Mouse (Mus musculus): ENCODE data around the gene Tmem60. TPM values are rescaled to one million over a fixed set of nuclear protein-coding genes. Genes with fewer than 3 reads are reported as not detected.

Tmem60 gene
- total and polyA plus RNA-seq, 3 experiments = 23.5 to 37.4 TPM; not detected in 1

- TF ChIP-seq BHLHE40 (IDR thresholded peaks at IDR 0.05; ENCODE audit: borderline replicate concordance, low read depth, low read length) = peak; percentile 80
- no peak for TF ChIP-seq NELFE (IDR thresholded peaks at IDR 0.05; ENCODE audit: low read depth, low read length)
- 0 out of 2 replicates have a peak, but pooled peaks have one; percentile 21 for TF ChIP-seq MAFK (IDR thresholded peaks at IDR 0.05; ENCODE audit: borderline replicate concordance, low read depth, low read length)
- TF ChIP-seq ELF1 (IDR thresholded peaks at IDR 0.05; ENCODE audit: low read depth, low read length) = 0 out of 2 replicates have a peak, but pooled peaks have one; percentile 35
- peak; percentile 82 for TF ChIP-seq RCOR1 (IDR thresholded peaks at IDR 0.05; ENCODE audit: low read depth, low read length)
- no peak for TF ChIP-seq KAT2A (conservative IDR thresholded peaks at IDR 0.05; ENCODE audit: low read depth, low read length)
- TF ChIP-seq CTCF (IDR thresholded peaks at IDR 0.05 in 2 of 3, conservative IDR thresholded peaks at IDR 0.05 in 1 of 3; ENCODE audit: control insufficient read depth in 1 of 3, insufficient read depth in 1 of 3, low read depth in 2 of 3, low read length in 3 of 3, poor library complexity in 1 of 3, severe bottlenecking in 1 of 3) = no peak
- no peak for TF ChIP-seq RAD21 (IDR thresholded peaks at IDR 0.05; ENCODE audit: low read depth, low read length)
- peak; percentile 96 for TF ChIP-seq ETS1 (IDR thresholded peaks at IDR 0.05; ENCODE audit: low read depth, low read length)
- no peak for TF ChIP-seq POLR2AphosphoS5 (IDR thresholded peaks at IDR 0.05; ENCODE audit: borderline replicate concordance, low read depth, low read length)
- no peak for TF ChIP-seq HCFC1 (IDR thresholded peaks at IDR 0.05; ENCODE audit: low read depth, low read length)
- TF ChIP-seq CHD1 (IDR thresholded peaks at IDR 0.05; ENCODE audit: low read depth, low read length) = no peak
Observed at GRCm38 (mm10) chr5:20930430-20930829, 48.4 kb downstream of the Tmem60 start (continued).

DNA sequence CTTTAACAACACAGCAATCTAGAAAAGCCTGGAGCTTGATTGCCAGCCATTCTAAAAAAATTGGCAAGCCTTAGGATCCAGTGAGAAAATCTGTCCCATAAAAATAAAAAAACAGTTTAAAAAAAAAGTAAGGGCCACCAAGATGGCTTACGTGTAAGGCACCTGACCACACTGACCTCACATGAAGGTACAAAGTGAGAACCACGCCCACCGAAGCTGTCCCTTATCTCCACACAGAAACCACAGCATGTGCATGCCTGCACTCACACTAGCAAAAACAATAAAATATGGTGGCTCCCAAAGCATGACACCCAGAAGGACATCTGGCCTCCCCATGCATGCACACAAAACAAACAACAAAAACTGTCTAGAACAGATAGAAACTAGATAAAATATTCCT lies 49.3 kb downstream of the Tmem60 start:
- Histone ChIP-seq H3K36me3 (ENCODE audit: control insufficient read depth in 1 of 2, insufficient read depth in 2 of 2, low read length in 2 of 2) (peaks cover 10 to 61% of the 10 kb centered on the region in 2 experiments), H3K9me3 (replicated peaks; ENCODE audit: insufficient read depth, low read length) (no peaks in the 10 kb centered on the region), H3K27ac (ENCODE audit: control insufficient read depth, low read depth, low read length) (peak overlapping the region; percentile 87), H3K79me2 (ENCODE audit: control insufficient read depth, insufficient read depth, low read length, poor library complexity) (peaks cover 35% of the 10 kb centered on the region), H3K4me1 (ENCODE audit: control insufficient read depth in 1 of 2, insufficient read depth in 2 of 2, low read length in 2 of 2) (peaks cover 33 to 47% of the 10 kb centered on the region in 2 experiments), H3K4me3 (ENCODE audit: control insufficient read depth in 1 of 2, insufficient read depth in 1 of 2, low read depth in 2 of 2, low read length in 2 of 2) (no peak overlapping the region), H3K9ac (ENCODE audit: control insufficient read depth, low read depth, low read length, poor library complexity, severe bottlenecking) (no peak overlapping the region; the same call in 1 of the 2 replicates), H3K27me3 (ENCODE audit: control insufficient read depth in 1 of 2, insufficient read depth in 2 of 2, low read length in 2 of 2) (no peaks in the 10 kb centered on the region)
- TF ChIP-seq RAD21 (IDR thresholded peaks at IDR 0.05; ENCODE audit: low read depth, low read length) (no peak), USF1 (IDR thresholded peaks at IDR 0.05; ENCODE audit: low read depth, low read length) (peak; percentile 60), POLR2AphosphoS5 (IDR thresholded peaks at IDR 0.05; ENCODE audit: borderline replicate concordance, low read depth, low read length) (no peak), KAT2A (conservative IDR thresholded peaks at IDR 0.05; ENCODE audit: low read depth, low read length) (no peak), TAL1 (IDR thresholded peaks at IDR 0.05; ENCODE audit: low read length) (peak; percentile 74), ETS1 (IDR thresholded peaks at IDR 0.05; ENCODE audit: low read depth, low read length) (peak; percentile 94), BHLHE40 (IDR thresholded peaks at IDR 0.05; ENCODE audit: borderline replicate concordance, low read depth, low read length) (peak; percentile 98), MYC (IDR thresholded peaks at IDR 0.05; ENCODE audit: low read depth, low read length) (peak; percentile 89), NELFE (IDR thresholded peaks at IDR 0.05; ENCODE audit: low read depth, low read length) (no peak), MAFK (IDR thresholded peaks at IDR 0.05; ENCODE audit: borderline replicate concordance, low read depth, low read length) (no peak), ZNF384 (IDR thresholded peaks at IDR 0.05; ENCODE audit: low read depth, low read length) (peak; percentile 87), RCOR1 (IDR thresholded peaks at IDR 0.05; ENCODE audit: low read depth, low read length) (peak; percentile 66), POLR2A (IDR thresholded peaks at IDR 0.05; ENCODE audit: control insufficient read depth in 1 of 2, insufficient read depth in 1 of 2, low read depth in 1 of 2, low read length in 2 of 2, poor library complexity in 1 of 2) (no peak), ZMIZ1 (IDR thresholded peaks at IDR 0.05; ENCODE audit: low read depth, low read length) (no peak), SIN3A (IDR thresholded peaks at IDR 0.05; ENCODE audit: low read length) (peak; percentile 85), MXI1 (IDR thresholded peaks at IDR 0.05; ENCODE audit: low read depth, low read length) (peak; percentile 95), MAX (IDR thresholded peaks at IDR 0.05; ENCODE audit: low read length) (peak; percentile 89), GATA1 (IDR thresholded peaks at IDR 0.05; ENCODE audit: low read depth, low read length) (peak; percentile 85), GABPA (IDR thresholded peaks at IDR 0.05; ENCODE audit: low read depth, low read length) (no peak), JUND (IDR thresholded peaks at IDR 0.05; ENCODE audit: low read depth, low read length) (0 out of 2 replicates have a peak, but pooled peaks have one; percentile 36), EP300 (IDR thresholded peaks at IDR 0.05; ENCODE audit: low read depth in 1 of 2, low read length in 2 of 2) (peak; percentile 68 to 84), NRF1 (IDR thresholded peaks at IDR 0.05; ENCODE audit: insufficient read depth, low read depth, low read length, poor library complexity, severe bottlenecking) (no peak), ZC3H11A (IDR thresholded peaks at IDR 0.05; ENCODE audit: low read depth, low read length) (no peak), TCF12 (IDR thresholded peaks at IDR 0.05; ENCODE audit: low read depth, low read length) (peak; percentile 72), MEF2A (IDR thresholded peaks at IDR 0.05; ENCODE audit: extremely low read depth, insufficient replicate concordance, low read depth, low read length, poor library complexity, severe bottlenecking) (no peak), UBTF (IDR thresholded peaks at IDR 0.05; ENCODE audit: borderline replicate concordance, insufficient read depth, low read depth, low read length) (no peak)
- peak; percentile 72 for DNase-seq (ENCODE audit: low read depth, low spot score)

Data from MEL (cell line).